Mouse (Mus musculus) forebrain, embryonic 14.5 days (tissue): ENCODE measurements at regions not wholly inside any gene's neighbourhood (a gene's known extent, or its start where the extent isn't known, plus 50 kb on each side); places are given as distances from the start of the nearest gene placed in this dataset.

Source experiments
- ATAC-seq: fragments of 200-750 bp; cut with Nextera tagmentation; 2 replicates; pipeline ENCODE4 v1.8.0; 2017; ENCODE audit warnings: mild to moderate bottlenecking, moderate library complexity
- DNase-seq: peaks from one replicate; pipeline ENCODE4 v3.0.0-alpha.2; 2015; ENCODE audit warnings: low spot score
- H3K27ac ChIP-seq: fragments of 300-500 bp; sonication (generic); 2 replicates; pipeline ENCODE4 v1.5.1; 2014; ENCODE audit warnings: low read depth, mild to moderate bottlenecking, control low read depth, low read length, moderate library complexity
- H3K27me3 ChIP-seq: fragments of 300-500 bp; sonication (generic); replicated peaks from 2 replicates; pipeline ENCODE4 v1.6.1; 2014; ENCODE audit warnings: low read length, control low read depth, mixed read lengths; ENCODE audit not compliant: control insufficient read depth, insufficient read depth
- H3K36me3 ChIP-seq: fragments of 300-500 bp; sonication (generic); 2 replicates; pipeline ENCODE4 v1.6.1; 2014; ENCODE audit warnings: low read length, control low read depth; ENCODE audit not compliant: control insufficient read depth, insufficient read depth
- H3K4me1 ChIP-seq: fragments of 300-500 bp; sonication (generic); 2 replicates; pipeline ENCODE4 v1.6.1; 2014; ENCODE audit warnings: antibody characterized with exemption, low read length, control low read depth; ENCODE audit not compliant: control insufficient read depth, insufficient read depth
- H3K4me2 ChIP-seq: fragments of 300-500 bp; sonication (generic); 2 replicates; pipeline ENCODE4 v1.6.1; 2014; ENCODE audit warnings: mild to moderate bottlenecking, control low read depth, low read length
- H3K4me3 ChIP-seq: fragments of 300-500 bp; sonication (generic); 2 replicates; pipeline ENCODE4 v1.5.1; 2014; ENCODE audit warnings: low read depth, low read length, control low read depth
- H3K9ac ChIP-seq: fragments of 300-500 bp; sonication (generic); 2 replicates; pipeline ENCODE4 v1.6.1; 2014; ENCODE audit warnings: mild to moderate bottlenecking, low read length, control low read depth, moderate library complexity
- H3K9me3 ChIP-seq: fragments of 300-500 bp; sonication (generic); replicated peaks from 2 replicates; pipeline ENCODE4 v1.6.1; 2016; ENCODE audit warnings: low read length, control low read depth, mixed read lengths; ENCODE audit not compliant: control insufficient read depth
- WGBS: fragments of 180-500 bp; shearing (Covaris S2); extraction: QIAGEN DNeasy Blood & Tissue Kit; methylation state at CpG from one replicate; pipeline ENCODE4 v1.1.7; 2014; 5-methylcytosine and 5-hydroxymethylcytosine counted together

DNA sequence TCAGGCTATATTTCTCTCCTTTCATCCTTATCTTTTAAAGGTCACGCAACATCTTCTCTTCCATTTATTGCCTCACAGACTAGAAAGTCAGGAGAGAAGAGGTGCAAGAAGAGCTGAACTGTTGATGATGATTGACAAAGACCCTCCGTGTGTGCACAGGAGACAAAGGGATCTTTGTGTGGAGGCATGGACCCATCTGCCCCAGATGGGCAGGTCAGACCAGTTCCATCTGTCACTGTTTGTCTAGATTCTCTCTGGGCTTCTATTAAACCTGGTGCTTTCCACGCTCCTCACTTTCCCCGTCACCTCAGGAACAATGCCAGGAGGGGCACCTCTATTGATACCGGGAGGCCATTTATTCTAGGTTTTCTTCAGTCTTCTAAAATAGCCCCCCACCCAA lies 364.1 kb upstream of the Pik3r1 start:
- Histone ChIP-seq H3K4me1 (no peaks in the 10 kb centered on the region), H3K27ac (no peak overlapping the region), H3K36me3 (no peaks in the 10 kb centered on the region), H3K27me3 (no peaks in the 10 kb centered on the region), H3K4me2 (no peak overlapping the region), H3K4me3 (no peak overlapping the region), H3K9ac (no peak overlapping the region), H3K9me3 (no peaks in the 10 kb centered on the region)
- ATAC-seq (no peak), DNase-seq (no peak)
- 70% methylated on average over 5 of the region's 5 CpGs for WGBS

DNA sequence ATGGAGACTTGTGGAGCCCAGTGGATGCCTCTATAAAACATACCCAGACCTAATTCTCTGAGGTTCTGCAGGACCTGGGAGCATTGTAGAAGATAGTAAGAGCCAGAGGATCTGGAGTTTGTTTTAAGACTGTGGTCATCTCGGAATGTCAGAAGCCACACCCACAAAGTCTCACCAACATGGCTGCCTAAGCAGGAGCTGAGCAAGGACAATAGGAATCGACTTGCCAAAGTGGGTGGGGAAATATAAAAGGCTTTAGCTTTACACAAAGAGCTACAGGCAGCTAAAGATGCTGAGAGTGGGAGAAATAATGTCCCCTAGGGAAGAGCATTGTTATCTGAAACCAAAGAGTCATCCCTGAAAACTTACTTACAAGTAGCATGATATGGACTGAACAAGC lies 364.7 kb upstream of the Pik3r1 start:
- Histone ChIP-seq H3K27me3 (no peaks in the 10 kb centered on the region), H3K9ac (no peak overlapping the region), H3K4me3 (no peak overlapping the region), H3K27ac (no peak overlapping the region), H3K4me2 (no peak overlapping the region), H3K4me1 (no peaks in the 10 kb centered on the region), H3K9me3 (no peaks in the 10 kb centered on the region), H3K36me3 (no peaks in the 10 kb centered on the region)
- WGBS: 73% methylated on average over 2 of the region's 2 CpGs
- DNase-seq (no peak), ATAC-seq (no peak)

DNA sequence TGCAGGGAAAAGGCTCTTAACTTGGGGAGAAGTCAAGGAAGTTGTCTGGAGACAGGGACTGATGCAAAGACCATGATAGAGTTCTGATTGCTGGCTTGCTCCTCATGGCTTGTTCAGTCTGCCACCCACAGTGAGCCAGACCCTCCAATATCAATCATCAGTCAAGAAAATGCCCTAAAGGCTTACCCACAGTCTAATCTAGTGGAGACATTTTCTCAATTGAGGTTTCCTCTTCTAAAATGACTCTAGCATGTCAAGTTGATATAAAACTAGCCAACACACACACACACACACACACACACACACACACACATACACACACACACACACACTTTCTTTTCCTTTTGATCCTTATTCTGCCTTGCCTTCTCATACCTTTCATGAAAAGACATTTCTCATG lies 367.2 kb upstream of the Pik3r1 start:
- no peak for DNase-seq
- Histone ChIP-seq H3K36me3 (no peaks in the 10 kb centered on the region), H3K9me3 (no peaks in the 10 kb centered on the region), H3K4me3 (no peak overlapping the region), H3K4me2 (no peak overlapping the region), H3K27me3 (no peaks in the 10 kb centered on the region), H3K9ac (no peak overlapping the region), H3K27ac (no peak overlapping the region), H3K4me1 (no peaks in the 10 kb centered on the region)
- ATAC-seq: no peak

DNA sequence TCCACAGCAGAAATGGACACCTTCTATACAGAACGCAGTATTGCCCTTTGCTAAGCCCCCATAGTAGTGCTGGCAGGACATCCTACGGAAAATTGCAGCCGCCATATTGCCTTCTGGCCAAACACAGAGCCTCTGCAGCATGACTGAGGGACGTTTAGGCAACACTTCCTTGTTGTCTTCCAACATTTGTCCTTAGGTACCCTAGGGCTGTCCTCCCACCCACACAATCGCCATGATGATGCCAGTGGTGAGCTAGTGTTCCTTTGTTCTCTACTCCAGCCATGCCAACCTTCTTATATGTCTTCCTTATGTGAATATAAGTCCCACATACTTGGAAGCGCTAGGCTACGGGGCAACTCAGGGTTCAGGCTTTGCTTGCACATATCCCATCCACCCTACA lies 375.0 kb upstream of the Pik3r1 start:
- ATAC-seq: no peak

DNA sequence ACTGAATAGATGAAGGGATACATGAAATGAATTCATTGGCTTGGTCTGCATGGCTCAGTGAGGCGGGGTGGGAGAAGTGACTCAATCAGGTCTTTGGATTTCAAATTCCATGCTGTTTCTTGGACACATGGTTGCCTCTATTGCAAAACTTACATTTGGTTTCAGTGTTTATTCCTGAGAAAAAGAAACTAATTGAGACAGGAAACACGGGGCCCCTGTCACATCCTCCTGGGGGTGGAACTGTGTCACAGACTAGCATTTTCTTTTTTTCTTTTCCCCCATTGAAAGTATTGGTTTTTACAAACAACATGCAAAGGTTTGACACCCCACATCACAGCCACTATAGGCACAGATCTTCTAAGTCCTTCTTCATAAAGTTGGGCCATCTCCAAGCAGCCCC lies 375.8 kb upstream of the Pik3r1 start:
- no peak overlapping the region for H3K4me2 ChIP-seq
- no peak overlapping the region for H3K4me3 ChIP-seq
- H3K27me3 ChIP-seq: no peaks in the 10 kb centered on the region
- no peaks in the 10 kb centered on the region for H3K36me3 ChIP-seq
- H3K9me3 ChIP-seq: no peaks in the 10 kb centered on the region
- no peak overlapping the region for H3K9ac ChIP-seq
- no peak overlapping the region for H3K27ac ChIP-seq
- DNase-seq: no peak
- 83% methylated on average over 2 of the region's 2 CpGs for WGBS
- no peak for ATAC-seq
- no peaks in the 10 kb centered on the region for H3K4me1 ChIP-seq

More for the DNA sequence above, 375.0 kb upstream of the Pik3r1 start:
- Histone ChIP-seq H3K27ac (no peak overlapping the region), H3K9me3 (no peaks in the 10 kb centered on the region), H3K4me2 (no peak overlapping the region), H3K36me3 (no peaks in the 10 kb centered on the region), H3K4me1 (no peaks in the 10 kb centered on the region), H3K9ac (no peak overlapping the region), H3K4me3 (no peak overlapping the region), H3K27me3 (no peaks in the 10 kb centered on the region)
- no peak for DNase-seq
- WGBS: 92% methylated on average over 7 of the region's 7 CpGs

DNA sequence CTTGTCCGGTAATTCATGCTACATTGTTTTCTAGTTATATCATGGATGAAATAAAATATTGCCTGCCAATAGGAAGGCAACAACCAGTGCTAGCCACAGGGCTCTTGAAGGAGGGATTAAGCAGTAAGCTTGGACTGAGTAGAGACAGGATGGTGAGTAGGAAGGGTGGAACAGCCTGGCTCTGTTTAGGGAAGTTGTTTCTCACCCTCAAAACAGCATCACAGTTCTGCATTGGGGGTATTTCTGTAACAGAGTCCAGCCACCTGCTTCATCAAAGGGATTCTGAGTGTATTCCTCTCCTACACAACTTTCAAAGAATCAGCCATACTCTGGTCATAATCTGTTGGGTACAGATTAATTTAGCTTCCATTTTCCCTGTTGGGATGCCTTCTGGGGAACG lies 380.0 kb upstream of the Pik3r1 start:
- Histone ChIP-seq H3K36me3 (no peaks in the 10 kb centered on the region), H3K4me1 (no peaks in the 10 kb centered on the region), H3K4me3 (no peak overlapping the region), H3K27ac (no peak overlapping the region), H3K9me3 (no peaks in the 10 kb centered on the region), H3K27me3 (no peaks in the 10 kb centered on the region), H3K4me2 (no peak overlapping the region), H3K9ac (no peak overlapping the region)
- ATAC-seq (no peak), DNase-seq (no peak)
- 89% methylated on average over 2 of the region's 2 CpGs for WGBS

DNA sequence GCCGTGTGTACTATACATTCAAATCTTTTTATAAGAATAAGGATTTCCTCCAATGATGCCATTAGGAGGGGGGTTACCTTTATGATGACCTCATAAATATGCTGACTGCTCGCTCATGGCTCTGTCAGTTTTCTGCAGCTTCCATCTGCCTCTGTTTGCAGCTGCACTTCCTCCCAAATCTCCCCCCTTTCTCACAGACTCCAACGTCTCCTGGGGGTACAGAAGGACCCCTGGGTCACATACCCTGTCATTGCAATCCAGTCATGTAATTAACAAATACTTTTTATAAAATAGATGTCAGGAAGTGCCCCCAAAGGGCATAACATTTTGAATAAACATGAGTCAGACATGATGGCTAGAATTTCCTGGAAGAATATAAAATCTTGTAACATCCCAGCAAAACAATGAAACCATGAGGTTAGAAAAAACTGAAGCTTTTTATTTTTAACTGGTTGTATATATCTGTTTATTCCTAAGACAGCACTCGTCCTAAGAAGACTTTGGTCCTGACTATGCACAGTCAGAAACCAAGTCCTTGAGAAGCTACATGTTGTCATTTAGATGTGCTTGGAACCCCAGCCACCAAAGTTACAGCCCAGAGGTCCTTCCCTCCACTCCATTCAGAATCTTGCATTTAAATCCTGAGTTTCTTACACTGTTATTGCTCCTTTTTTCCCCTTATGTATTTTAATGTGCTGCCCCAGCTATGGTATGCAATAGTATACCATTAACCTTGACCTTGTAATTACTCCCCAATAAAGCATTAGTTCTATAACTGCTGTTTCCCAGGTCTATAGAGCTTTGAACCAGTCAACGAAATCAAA lies 386.0 kb upstream of the Pik3r1 start:
- Histone ChIP-seq H3K9me3 (no peaks in the 10 kb centered on the region), H3K4me3 (no peak overlapping the region), H3K27ac (no peak overlapping the region), H3K4me2 (no peak overlapping the region), H3K4me1 (no peaks in the 10 kb centered on the region), H3K9ac (no peak overlapping the region), H3K36me3 (no peaks in the 10 kb centered on the region), H3K27me3 (no peaks in the 10 kb centered on the region)
- no peak for DNase-seq
- 66% methylated on average over 5 of the region's 5 CpGs for WGBS
- no peak for ATAC-seq

DNA sequence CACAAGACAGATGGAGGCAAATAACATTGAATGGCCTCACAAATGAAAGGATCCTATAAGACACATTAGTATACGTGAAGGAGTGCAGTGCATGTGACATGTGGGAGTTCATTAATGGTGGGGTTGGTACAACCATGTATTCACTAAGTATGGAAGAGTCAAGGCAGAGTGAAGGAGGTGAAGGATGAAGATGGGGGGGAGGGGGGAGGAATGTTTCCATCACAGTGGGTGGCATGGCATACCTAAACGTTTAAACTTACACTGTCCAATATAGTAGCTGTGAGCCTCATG lies 386.5 kb upstream of the Pik3r1 start:
- Histone ChIP-seq H3K4me1 (no peaks in the 10 kb centered on the region), H3K4me2 (no peak overlapping the region), H3K9ac (no peak overlapping the region), H3K27me3 (no peaks in the 10 kb centered on the region), H3K36me3 (no peaks in the 10 kb centered on the region), H3K27ac (no peak overlapping the region), H3K4me3 (no peak overlapping the region), H3K9me3 (no peaks in the 10 kb centered on the region)
- WGBS: 67% methylated on average over 2 of the region's 2 CpGs
- DNase-seq (no peak), ATAC-seq (no peak)

DNA sequence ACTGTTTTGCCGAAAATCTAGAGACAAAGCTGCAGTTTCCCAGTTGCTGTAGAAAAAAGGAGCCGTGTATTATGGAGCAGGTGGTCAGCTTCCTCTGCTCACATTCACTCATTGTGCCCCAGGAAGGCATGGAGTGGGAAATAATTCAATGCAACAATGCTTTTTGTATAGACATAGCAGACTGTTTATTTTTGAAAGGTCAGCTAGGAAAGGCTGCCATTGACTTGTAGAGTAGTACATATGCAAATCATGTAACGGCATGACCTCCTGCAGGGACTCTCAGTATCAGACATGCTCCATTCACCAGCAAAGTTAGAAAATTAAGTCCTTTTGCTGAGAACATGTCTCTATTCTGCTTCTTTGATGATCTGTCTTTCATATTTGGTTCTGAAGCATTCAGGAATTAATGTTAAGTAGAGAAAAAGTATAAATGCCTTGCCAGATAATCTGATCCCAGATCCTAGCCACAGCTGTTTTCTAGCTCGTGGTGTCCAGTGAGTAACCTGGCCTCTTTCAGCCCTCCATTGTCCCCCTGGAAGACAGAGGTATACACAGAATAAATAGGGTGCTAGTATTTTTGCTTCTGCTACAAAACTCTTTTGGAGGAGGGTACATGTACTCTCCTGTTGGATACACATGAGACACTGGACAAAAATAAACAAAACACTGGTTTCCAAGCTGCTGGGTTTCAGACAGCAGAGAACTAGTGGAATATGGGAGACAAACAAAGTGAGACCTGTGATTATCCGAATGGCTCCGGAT lies 389.5 kb upstream of the Pik3r1 start:
- DNase-seq: peak; percentile 14
- H3K4me1 ChIP-seq: no peaks in the 10 kb centered on the region
- WGBS: 47% methylated on average over 6 of the region's 6 CpGs
- no peak overlapping the region for H3K4me2 ChIP-seq
- no peak overlapping the region for H3K4me3 ChIP-seq
- ATAC-seq: peak; percentile 32; the same call in 1 of the 2 replicates
- H3K27me3 ChIP-seq: no peaks in the 10 kb centered on the region
- no peaks in the 10 kb centered on the region for H3K9me3 ChIP-seq
- H3K9ac ChIP-seq: no peak overlapping the region
- H3K36me3 ChIP-seq: no peaks in the 10 kb centered on the region
- no peak overlapping the region for H3K27ac ChIP-seq
